Mouse (Mus musculus): ENCODE results near the gene Spp2. TPM values are rescaled to one million over a fixed set of nuclear protein-coding genes. Genes with fewer than 3 reads are reported as not detected.

Spp2 gene
- not detected in 2 replicates for polyA plus RNA-seq (2012)

DNA sequence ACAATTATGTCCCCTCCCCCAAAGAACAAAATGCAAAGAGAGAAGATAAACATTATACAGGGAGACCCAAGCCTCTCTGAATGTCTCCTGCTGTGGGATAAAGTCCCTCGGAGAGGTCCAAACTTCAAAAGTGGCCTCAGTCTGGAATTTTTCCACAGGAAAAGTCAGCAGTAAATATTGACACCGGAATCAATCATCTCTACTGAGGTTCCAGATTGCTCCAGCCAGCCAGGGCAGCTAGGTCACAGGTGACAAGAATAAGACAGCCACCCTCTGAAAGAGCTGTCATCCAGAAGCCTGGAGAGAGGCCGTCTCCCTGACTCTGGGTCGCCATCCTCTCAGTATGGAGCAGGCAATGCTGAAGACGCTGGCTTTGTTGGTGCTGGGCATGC lies at the start of gene Spp2:
Spp2 (plus strand) TSS at position 155 of the 392 bp plus-strand sequence.

Other genes starting within 250 kb of the Spp2 start
- not detected in 2 replicates for gene Ugt1a5, start 240.9 kb upstream of the Spp2 start, polyA plus RNA-seq (2012)
- not detected in 2 replicates for gene Ugt1a2, start 206.4 kb upstream of the Spp2 start, polyA plus RNA-seq (2012)
- gene Dnajb3, start 201.2 kb upstream of the Spp2 start, polyA plus RNA-seq (2012), result 1.3 and 2.8 TPM in 2 replicates
- gene Ugt1a1, start 195.0 kb upstream of the Spp2 start, polyA plus RNA-seq (2012), result not detected in 2 replicates
- 0.02 TPM in 2 replicates for gene Mroh2a, start 180.0 kb upstream of the Spp2 start, polyA plus RNA-seq (2012)
- 26.4 and 33.5 TPM in 2 replicates for gene Hjurp, start 129.3 kb upstream of the Spp2 start, polyA plus RNA-seq (2012)
- gene Trpm8, start 129.3 kb upstream of the Spp2 start, polyA plus RNA-seq (2012), result not detected in 2 replicates
- 0.79 and 1.1 TPM in 2 replicates for gene Glrp1, start 103.1 kb downstream of the Spp2 start, polyA plus RNA-seq (2012)

Measured in megakaryocyte-erythroid progenitor cell, adult 5 weeks (primary cell).